Mouse (Mus musculus) liver, adult 2 months (tissue): Measurements from ENCODE around the gene Cldn18.

Experiments used
- CTCF ChIP-seq: fragments of 200-500 bp; IDR thresholded peaks from 2 replicates; pipeline ENCODE4 v1.5.1; 2011; ENCODE audit warnings: low read depth, low read length, control low read depth
- POLR2A ChIP-seq: fragments of 200-500 bp; IDR thresholded peaks from 2 replicates; pipeline ENCODE4 v1.6.1; 2011; ENCODE audit warnings: low read length, control low read depth; ENCODE audit not compliant: insufficient read depth; ENCODE audit errors: extremely low read depth

- no peak for TF ChIP-seq CTCF
- TF ChIP-seq POLR2A = no peak
Measured at GRCm38 (mm10) chr9:99744548-99744947, 27.5 kb upstream of the Cldn18 start.
